Mouse (Mus musculus): ENCODE results near the gene Aqp1.

GRCm38 (mm10) chr6:55350383-55350952 is 14.2 kb downstream of the Aqp1 start:
- no peak for TF ChIP-seq CTCF (IDR thresholded peaks at IDR 0.05; ENCODE audit: low read depth, low read length)
- TF ChIP-seq GATA1 (IDR thresholded peaks at IDR 0.05; ENCODE audit: borderline replicate concordance, low read length): no peak

Measured in G1E (cell line).